Mouse (Mus musculus): ENCODE results near the gene Olfr301.

Olfr301 gene

GRCm38 (mm10) chr7:86403546-86403945 lies at the start of gene Olfr301:
Olfr301 (plus strand) TSS chr7:86403846.
- no peak for DNase-seq (ENCODE audit: low read depth, low spot score)

- DNase-seq (ENCODE audit: low read depth, low spot score): no peak
Observed at GRCm38 (mm10) chr7:86366828-86367227, 36.8 kb upstream of the Olfr301 start, which contains the start of gene Olfr305. Olfr305 (minus strand) TSS chr7:86366928.

GRCm38 (mm10) chr7:86385769-86386168 lies 17.9 kb upstream of the Olfr301 start:
- DNase-seq (ENCODE audit: low read depth, low spot score): no peak

GRCm38 (mm10) chr7:86386558-86386957 lies 17.1 kb upstream of the Olfr301 start, which contains the start of gene Olfr304:
Olfr304 (minus strand) TSS chr7:86386658.
- DNase-seq (ENCODE audit: low read depth, low spot score): no peak

GRCm38 (mm10) chr7:86397689-86398088 lies 6.0 kb upstream of the Olfr301 start, which contains the start of gene Olfr303:
Olfr303 (minus strand) TSS chr7:86397789.
- DNase-seq (ENCODE audit: low read depth, low spot score): no peak

GRCm38 (mm10) chr7:86459621-86460020 lies 56.0 kb downstream of the Olfr301 start, which contains the start of gene Olfr299:
Olfr299 (plus strand) TSS chr7:86459921.
- no peak for DNase-seq (ENCODE audit: low read depth, low spot score)
